Mouse (Mus musculus) intestine, postnatal 0 days (tissue): ENCODE results near the gene Trim2. TPM values are rescaled to one million over a fixed set of nuclear protein-coding genes. Genes with fewer than 3 reads are reported as not detected.
A peak's percentile ranks its signal among the peaks of the same experiment; 100 is the strongest.

ENCODE experiments used
- ATAC-seq: fragments of 200-750 bp; cut with Nextera tagmentation; 2 replicates; pipeline ENCODE4 v1.8.0; 2017; ENCODE audit warnings: mild to moderate bottlenecking, moderate TSS enrichment, moderate library complexity
- H3K27ac ChIP-seq: fragments of 300-500 bp; sonication (generic); 2 replicates; pipeline ENCODE4 v1.5.1; 2014; ENCODE audit warnings: mild to moderate bottlenecking, low read depth, low read length, moderate library complexity
- H3K27me3 ChIP-seq: fragments of 300-500 bp; sonication (generic); replicated peaks from 2 replicates; pipeline ENCODE4 v1.6.1; 2014; ENCODE audit warnings: low read length, mixed read lengths; ENCODE audit not compliant: control insufficient read depth, insufficient read depth
- H3K36me3 ChIP-seq: fragments of 300-500 bp; sonication (generic); 2 replicates; pipeline ENCODE4 v1.6.1; 2014; ENCODE audit warnings: mild to moderate bottlenecking, moderate library complexity; ENCODE audit not compliant: control insufficient read depth, insufficient read depth
- H3K4me1 ChIP-seq: fragments of 300-500 bp; sonication (generic); replicated peaks from 2 replicates; pipeline ENCODE4 v1.6.1; 2014; ENCODE audit warnings: antibody characterized with exemption, low read length, mixed read lengths; ENCODE audit not compliant: control insufficient read depth, insufficient read depth
- H3K4me2 ChIP-seq: fragments of 300-500 bp; sonication (generic); replicated peaks from 2 replicates; pipeline ENCODE4 v1.6.1; 2014; ENCODE audit warnings: low read depth, mild to moderate bottlenecking, moderate library complexity
- H3K4me3 ChIP-seq: fragments of 300-500 bp; sonication (generic); 2 replicates; pipeline ENCODE4 v1.5.1; 2014; ENCODE audit warnings: low read depth, low read length
- H3K9ac ChIP-seq: fragments of 300-500 bp; sonication (generic); 2 replicates; pipeline ENCODE4 v1.6.1; 2014; ENCODE audit warnings: mild to moderate bottlenecking, low read depth, low read length
- H3K9me3 ChIP-seq: fragments of 300-500 bp; sonication (generic); 2 replicates; pipeline ENCODE4 v1.6.1; 2016; ENCODE audit warnings: mixed run types; ENCODE audit not compliant: control insufficient read depth
- CTCF ChIP-seq: sonication (generic); IDR thresholded peaks from 2 replicates; pipeline ENCODE4 v1.5.1; 2016; ENCODE audit warnings: low read depth, mild to moderate bottlenecking, control low read depth, antibody characterized with exemption, moderate library complexity
- WGBS: fragments of 180-500 bp; shearing (Covaris S2); extraction: QIAGEN DNeasy Blood & Tissue Kit; methylation state at CpG from one replicate; pipeline ENCODE4 v1.1.7; 2014; 5-methylcytosine and 5-hydroxymethylcytosine counted together
- polyA plus RNA-seq: library from polyadenylated mRNA; unstranded; fragments of >200 nt; fragmentation: Nextera tagmentation; extraction: Ambion mirVana; gene quantifications from 2 replicates; pipeline ENCODE4 v1.2.1, GENCODE M21; 2015

Gene Trim2
- polyA plus RNA-seq, 1 experiment from 2014 or later, result 21.2 TPM

DNA sequence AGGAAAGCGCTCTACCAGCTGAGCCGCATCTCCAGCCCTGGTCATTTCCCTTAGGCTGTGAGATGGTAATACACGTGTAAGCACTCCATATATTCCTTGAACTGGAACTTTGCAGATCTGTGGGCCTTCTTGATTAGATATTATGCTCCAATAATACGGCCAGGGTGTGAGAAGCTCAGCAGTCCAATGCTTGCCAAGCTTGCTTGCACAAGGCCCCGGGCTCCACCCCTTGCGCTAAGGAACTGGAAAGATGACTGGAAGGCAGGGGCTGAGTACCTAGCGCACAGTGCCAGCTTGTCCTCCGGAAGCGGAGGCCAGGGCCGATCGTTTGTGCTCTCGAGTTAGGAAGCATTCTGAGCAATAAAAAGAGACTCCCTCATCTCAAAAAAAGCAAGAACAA, 29.7 kb upstream of the Trim2 start:
- Histone ChIP-seq H3K9me3 (no peaks in the 10 kb centered on the region), H3K4me3 (no peak overlapping the region), H3K27ac (no peak overlapping the region), H3K27me3 (no peaks in the 10 kb centered on the region), H3K4me2 (no peak overlapping the region), H3K9ac (no peak overlapping the region), H3K4me1 (0 out of 2 replicates have a peak, but pooled peaks cover 6% of the 10 kb centered on the region), H3K36me3 (no peaks in the 10 kb centered on the region)
- TF ChIP-seq CTCF, result no peak
- 85% methylated on average over 12 of the region's 12 CpGs for WGBS
- no peak for ATAC-seq

DNA sequence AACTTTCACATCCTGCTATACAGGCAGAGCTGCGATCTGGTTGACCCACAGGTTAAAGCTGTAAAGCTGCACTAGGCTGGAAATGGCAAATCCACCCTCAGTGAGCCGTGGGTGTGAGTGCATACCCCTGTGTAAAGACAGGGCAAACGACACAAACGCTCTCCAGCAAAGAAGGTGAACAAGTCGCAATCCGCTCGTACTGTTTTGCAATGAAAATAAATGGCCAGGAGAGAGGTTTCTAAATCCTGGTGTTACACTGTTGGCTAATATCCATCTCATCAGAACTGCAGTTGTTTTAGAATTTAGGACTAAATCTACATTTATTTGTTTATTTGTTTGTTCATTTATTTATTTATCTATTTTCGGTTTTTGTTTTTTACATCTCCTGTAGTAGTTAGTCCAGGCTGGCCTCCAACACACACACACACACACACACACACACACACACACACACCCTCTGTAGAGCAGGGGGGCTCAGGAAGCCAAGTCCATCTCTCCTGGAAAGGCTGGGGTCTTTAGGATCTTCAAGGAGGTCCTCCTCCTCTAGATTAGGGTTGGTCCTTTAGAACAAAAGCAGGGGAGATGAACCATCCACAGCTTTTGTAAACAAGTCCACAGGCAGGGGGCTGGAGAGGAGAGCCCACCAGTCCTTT, 28.9 kb upstream of the Trim2 start:
- Histone ChIP-seq H3K4me2 (no peak overlapping the region), H3K27ac (no peak overlapping the region), H3K4me1 (0 out of 2 replicates have a peak, but pooled peaks cover 6% of the 10 kb centered on the region), H3K36me3 (no peaks in the 10 kb centered on the region), H3K4me3 (no peak overlapping the region), H3K9me3 (no peaks in the 10 kb centered on the region), H3K9ac (no peak overlapping the region), H3K27me3 (no peaks in the 10 kb centered on the region)
- no peak for ATAC-seq
- TF ChIP-seq CTCF, result no peak
- WGBS, result 55% methylated on average over 8 of the region's 8 CpGs

DNA sequence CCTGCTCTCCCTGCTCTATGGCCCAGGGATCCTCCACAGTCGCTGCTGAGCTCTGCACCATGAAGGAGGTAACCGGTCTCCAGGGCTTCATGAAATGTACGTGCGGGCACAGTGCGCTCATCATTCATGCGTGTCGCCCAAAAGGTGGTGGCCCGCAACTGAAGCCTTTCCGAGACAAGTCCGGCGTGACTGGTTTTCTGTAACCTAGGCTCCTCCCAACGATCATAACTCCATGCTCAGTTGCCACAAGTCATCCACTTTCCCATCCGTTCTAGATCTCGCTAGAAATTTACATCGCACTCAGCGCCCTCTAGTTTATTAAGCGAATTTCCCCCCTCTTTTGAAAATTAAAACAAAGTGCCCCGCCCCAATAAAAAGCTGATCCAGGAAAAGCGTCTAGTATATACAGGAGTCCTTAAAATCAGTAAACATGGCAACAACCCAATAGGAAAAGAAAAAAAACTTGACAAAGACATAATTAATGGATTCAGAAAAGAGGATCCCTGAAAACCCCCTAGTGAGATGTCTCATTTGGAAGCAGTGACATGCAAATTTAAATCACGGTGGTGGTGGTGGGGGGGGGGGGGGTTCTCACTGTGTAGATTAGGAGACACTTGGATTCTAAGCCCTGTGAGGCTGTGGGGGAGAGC, 28.2 kb upstream of the Trim2 start:
- Histone ChIP-seq H3K27ac (no peak overlapping the region), H3K9ac (no peak overlapping the region)

DNA sequence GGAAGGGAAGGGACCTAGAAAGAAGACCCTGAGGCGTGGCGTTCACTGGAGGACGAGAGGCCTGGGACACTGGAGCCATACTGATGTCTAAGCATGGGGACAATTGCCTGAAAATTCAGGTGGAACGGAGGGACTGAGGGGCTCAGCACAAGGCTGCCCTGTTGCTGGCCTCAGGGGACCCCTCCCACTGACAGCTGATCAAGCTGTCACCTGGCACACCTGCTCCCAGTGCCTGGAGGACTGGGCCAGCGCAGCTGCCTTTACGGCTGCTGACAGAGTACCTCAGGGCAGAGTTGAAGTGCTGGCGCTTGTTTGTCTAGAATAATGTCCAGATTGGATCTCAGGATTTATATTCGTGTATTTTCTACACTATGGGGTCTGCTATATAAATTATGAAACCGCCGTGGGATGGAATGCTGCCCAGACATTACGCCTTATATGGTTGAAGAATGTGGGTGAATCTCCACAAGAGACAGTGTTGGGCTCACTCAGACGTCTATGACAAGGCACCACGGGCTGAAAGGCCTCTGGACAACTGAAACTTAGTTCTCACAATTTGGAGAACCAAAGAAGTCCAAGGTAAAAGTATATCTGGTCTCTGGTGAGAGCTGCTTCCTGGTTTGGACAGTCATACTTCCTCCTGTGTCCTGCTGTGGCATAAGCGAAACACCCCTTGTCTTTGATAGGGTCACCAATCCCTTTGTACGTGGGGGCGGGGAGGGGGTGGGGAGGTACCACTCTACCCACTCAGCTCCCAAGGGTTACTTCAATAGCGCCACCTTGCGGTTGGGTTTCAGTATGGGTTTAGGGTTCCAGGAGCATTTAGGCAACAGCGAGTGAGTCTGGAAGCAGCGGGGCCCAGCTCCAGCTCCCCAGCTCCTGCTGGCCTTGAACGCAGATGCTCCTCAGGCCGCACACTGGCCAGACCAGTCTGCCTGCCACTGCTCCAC, 27.0 kb upstream of the Trim2 start:
- Histone ChIP-seq H3K36me3 (no peaks in the 10 kb centered on the region), H3K4me3 (no peak overlapping the region), H3K9me3 (no peaks in the 10 kb centered on the region), H3K4me2 (peak overlapping the region; percentile 32; the same call in 1 of the 2 replicates), H3K27ac (peak overlapping the region; percentile 21; the same call in 1 of the 2 replicates), H3K27me3 (no peaks in the 10 kb centered on the region), H3K9ac (no peak overlapping the region), H3K4me1 (0 out of 2 replicates have a peak, but pooled peaks cover 6% of the 10 kb centered on the region)
- peak; percentile 71 for TF ChIP-seq CTCF
- no peak for ATAC-seq
- 44% methylated on average over 22 of the region's 22 CpGs for WGBS

More for the DNA sequence above, 28.2 kb upstream of the Trim2 start:
- peak overlapping the region; percentile 32 for H3K4me2 ChIP-seq
- no peak for ATAC-seq
- no peaks in the 10 kb centered on the region for H3K27me3 ChIP-seq
- H3K4me3 ChIP-seq, result no peak overlapping the region
- H3K4me1 ChIP-seq, result 0 out of 2 replicates have a peak, but pooled peaks cover 6% of the 10 kb centered on the region
- 27% methylated on average over 20 of the region's 20 CpGs for WGBS
- no peaks in the 10 kb centered on the region for H3K36me3 ChIP-seq
- TF ChIP-seq CTCF, result no peak
- H3K9me3 ChIP-seq, result no peaks in the 10 kb centered on the region

DNA sequence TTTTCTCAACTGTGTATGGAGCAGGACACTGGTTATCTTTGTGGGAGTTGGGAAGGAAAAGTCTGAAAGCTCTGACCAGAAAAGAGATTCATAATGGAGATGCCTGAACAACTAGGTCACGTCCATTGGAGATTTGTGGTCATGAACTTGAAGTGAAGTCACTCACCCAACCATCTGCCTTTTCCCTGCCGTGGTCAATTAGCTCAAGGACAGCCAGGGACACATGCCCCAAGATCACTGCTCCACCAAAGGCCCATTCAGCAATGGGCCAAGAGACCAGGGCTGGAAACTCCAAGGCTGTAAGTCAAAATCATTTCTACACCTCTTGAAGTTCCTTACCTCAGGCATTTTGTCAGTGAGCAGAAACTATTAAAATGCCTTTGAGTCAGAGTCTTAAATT, 23.5 kb upstream of the Trim2 start:
- 82% methylated on average over 2 of the region's 2 CpGs for WGBS
- H3K4me2 ChIP-seq, result no peak overlapping the region
- H3K4me3 ChIP-seq, result no peak overlapping the region

DNA sequence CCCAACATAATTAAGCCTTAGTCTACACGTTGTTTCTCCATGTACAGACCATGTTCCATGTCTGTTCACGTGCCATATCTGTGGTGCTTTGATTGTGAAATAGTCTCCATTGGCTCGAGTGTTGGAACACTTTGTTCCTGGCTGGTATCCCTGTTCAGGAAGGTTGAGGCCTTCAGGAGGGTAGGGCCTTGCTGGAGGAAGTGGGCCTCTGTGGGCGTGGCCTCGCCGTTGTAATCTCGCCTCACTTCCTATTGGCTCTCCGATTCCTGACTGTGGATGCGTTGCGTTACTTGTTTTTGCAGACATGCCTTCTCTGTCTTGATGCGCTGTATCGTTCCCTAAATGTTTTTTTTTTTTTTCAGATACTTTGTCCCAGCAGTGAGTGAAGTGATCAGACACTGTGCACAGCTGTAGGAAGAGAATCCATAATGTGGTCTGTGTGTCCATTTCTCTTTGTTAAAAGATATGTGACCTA, 18.3 kb upstream of the Trim2 start:
- no peaks in the 10 kb centered on the region for H3K36me3 ChIP-seq
- H3K4me3 ChIP-seq, result no peak overlapping the region
- peak; percentile 87 for ATAC-seq
- H3K9me3 ChIP-seq, result no peaks in the 10 kb centered on the region
- no peaks in the 10 kb centered on the region for H3K27me3 ChIP-seq
- 69% methylated on average over 12 of the region's 12 CpGs for WGBS
- H3K4me1 ChIP-seq, result peaks cover 3% of the 10 kb centered on the region; the same call in 1 of the 2 replicates
- H3K9ac ChIP-seq, result no peak overlapping the region
- H3K4me2 ChIP-seq, result no peak overlapping the region; the same call in 1 of the 2 replicates
- peak overlapping the region; percentile 70 for H3K27ac ChIP-seq
- no peak for TF ChIP-seq CTCF

More for the DNA sequence above, 23.5 kb upstream of the Trim2 start:
- Histone ChIP-seq H3K36me3 (no peaks in the 10 kb centered on the region), H3K27ac (no peak overlapping the region), H3K27me3 (no peaks in the 10 kb centered on the region), H3K9ac (no peak overlapping the region), H3K9me3 (no peaks in the 10 kb centered on the region), H3K4me1 (0 out of 2 replicates have a peak, but pooled peaks cover 6% of the 10 kb centered on the region)
- ATAC-seq, result no peak
- TF ChIP-seq CTCF, result no peak
